7 mouse cellular contexts compared by ENCODE assay signal in the genomic region with DNA sequence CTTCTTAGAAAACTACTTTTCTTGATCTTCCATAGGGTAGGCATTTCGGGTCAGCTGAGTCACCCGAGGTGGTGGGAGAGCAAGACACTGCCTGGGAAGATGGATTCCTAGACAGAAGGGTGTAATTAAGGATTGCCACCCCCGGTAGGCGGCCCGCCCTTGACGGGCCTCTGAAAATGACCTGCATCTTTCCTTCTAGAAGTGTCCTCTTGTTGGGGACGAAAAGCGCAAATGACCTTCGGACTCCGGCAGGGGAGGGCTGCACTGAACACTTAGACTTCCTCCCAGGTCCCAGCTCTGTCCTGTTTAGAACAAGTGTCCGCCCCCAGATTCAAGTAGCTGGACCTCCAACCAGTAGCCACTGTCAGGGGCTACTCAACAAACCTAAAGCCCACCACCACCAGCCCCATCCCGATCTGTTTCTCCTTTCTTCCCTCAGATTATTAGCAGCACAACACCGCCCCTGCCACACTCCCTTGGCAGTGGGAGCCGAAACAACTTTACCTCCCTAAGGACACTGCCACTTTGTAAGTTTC. TPM values are rescaled to one million over a fixed set of nuclear protein-coding genes. Genes with fewer than 3 reads are reported as not detected.
DNase-seq lines count a peak whose midpoint lies in the region; ATAC-seq and TF ChIP-seq lines count a peak whose summit lies in the region.

No protein-coding gene starts in this region.

- under 1% methylated on average over 14 of the region's 14 CpGs for WGBS in hindbrain, embryonic 11.5 days
- WGBS in limb, embryonic 14.5 days, result 4% methylated on average over 14 of the region's 14 CpGs
- 6% methylated on average over 14 of the region's 14 CpGs for WGBS in thymus, adult 2 months

- peak overlapping the region; percentile 92 for H3K4me2 ChIP-seq in hindbrain, embryonic 11.5 days (replicated peaks; ENCODE audit: low read depth, low read length)
- H3K4me2 ChIP-seq in limb, embryonic 14.5 days (replicated peaks; ENCODE audit: low read depth, low read length, severe bottlenecking), result peak overlapping the region; percentile 89

- peaks cover 3% of the 10 kb centered on the region for H3K4me1 ChIP-seq in hindbrain, embryonic 11.5 days (replicated peaks; ENCODE audit: control insufficient read depth, insufficient read depth, low read length)
- H3K4me1 ChIP-seq in limb, embryonic 14.5 days (ENCODE audit: control insufficient read depth, insufficient read depth, low read length), result peaks cover 10% of the 10 kb centered on the region
- no peaks in the 10 kb centered on the region for H3K4me1 ChIP-seq in thymus, adult 2 months (replicated peaks; ENCODE audit: control insufficient read depth, insufficient read depth, low read length)

- peaks cover 13% of the 10 kb centered on the region for H3K27me3 ChIP-seq in hindbrain, embryonic 11.5 days (ENCODE audit: control insufficient read depth, insufficient read depth, low read length)
- peaks cover 24% of the 10 kb centered on the region for H3K27me3 ChIP-seq in limb, embryonic 14.5 days (ENCODE audit: control insufficient read depth, insufficient read depth, low read length)
- peaks cover 4% of the 10 kb centered on the region; the same call in 1 of the 2 replicates for H3K27me3 ChIP-seq in thymus, adult 2 months (ENCODE audit: control insufficient read depth, insufficient read depth, low read length)

- peak; percentile 8 for ATAC-seq in hindbrain, embryonic 11.5 days (ENCODE audit: low FRiP score)
- no peak for ATAC-seq in limb, embryonic 14.5 days (ENCODE audit: low FRiP score, low read depth)

- H3K27ac ChIP-seq in hindbrain, embryonic 11.5 days (ENCODE audit: low read depth, low read length), result no peak overlapping the region
- no peak overlapping the region for H3K27ac ChIP-seq in limb, embryonic 14.5 days (replicated peaks; ENCODE audit: low read depth, low read length)
- no peak overlapping the region for H3K27ac ChIP-seq in thymus, adult 2 months (ENCODE audit: control insufficient read depth, insufficient read depth, low read length)

- H3K9ac ChIP-seq in hindbrain, embryonic 11.5 days (ENCODE audit: low read depth, low read length), result peak overlapping the region; percentile 85; the same call in 1 of the 2 replicates
- H3K9ac ChIP-seq in limb, embryonic 14.5 days (ENCODE audit: low read depth, low read length, severe bottlenecking), result peak overlapping the region; percentile 84; the same call in 1 of the 2 replicates

- no peaks in the 10 kb centered on the region for H3K36me3 ChIP-seq in hindbrain, embryonic 11.5 days (ENCODE audit: control insufficient read depth, insufficient read depth, low read length)
- H3K36me3 ChIP-seq in limb, embryonic 14.5 days (ENCODE audit: control insufficient read depth, insufficient read depth, low read length), result no peaks in the 10 kb centered on the region
- no peaks in the 10 kb centered on the region for H3K36me3 ChIP-seq in thymus, adult 2 months (ENCODE audit: control insufficient read depth, insufficient read depth, low read length)

- no peaks in the 10 kb centered on the region for H3K9me3 ChIP-seq in hindbrain, embryonic 11.5 days (ENCODE audit: control insufficient read depth, low read length)
- H3K9me3 ChIP-seq in limb, embryonic 14.5 days (ENCODE audit: control insufficient read depth, low read length), result no peaks in the 10 kb centered on the region

- peak overlapping the region; percentile 78 for H3K4me3 ChIP-seq in hindbrain, embryonic 11.5 days (ENCODE audit: low read depth, low read length)
- H3K4me3 ChIP-seq in limb, embryonic 14.5 days (replicated peaks; ENCODE audit: low read length), result peak overlapping the region; percentile 88
- no peak overlapping the region for H3K4me3 ChIP-seq in thymus, adult 2 months (ENCODE audit: control insufficient read depth, insufficient read depth, low read length)

- peak; percentile 23 for DNase-seq in ES-CJ7 (ENCODE audit: low read depth, low spot score)
- DNase-seq in brain, embryonic 14.5 days (ENCODE audit: low read depth), result peak; percentile 45
- peak; percentile 40 for DNase-seq in hindbrain, embryonic 11.5 days (ENCODE audit: low spot score)
- no peak for DNase-seq in limb, embryonic 14.5 days (ENCODE audit: low spot score)
- DNase-seq in yolk sac, embryonic 10.5 days (ENCODE audit: low spot score), result peak; percentile 18
- DNase-seq in thymus, adult 2 months, result no peak
- DNase-seq in frontal cortex, postnatal 36 days (ENCODE audit: low spot score in 2 of 2), result no peak

- TF ChIP-seq POLR2A in brain, embryonic 14.5 days (IDR thresholded peaks at IDR 0.05; ENCODE audit: borderline replicate concordance, extremely low read depth, insufficient read depth, insufficient read length, poor library complexity, severe bottlenecking), result no peak
- no peak for TF ChIP-seq POLR2A in limb, embryonic 14.5 days (IDR thresholded peaks at IDR 0.05; ENCODE audit: borderline replicate concordance, extremely low read depth, insufficient read depth, insufficient read length)
- TF ChIP-seq POLR2A in thymus, adult 2 months (IDR thresholded peaks at IDR 0.05; ENCODE audit: control insufficient read depth, extremely low read depth, insufficient read depth, low read length, poor library complexity), result no peak

- no peak for TF ChIP-seq CTCF in brain, embryonic 14.5 days (IDR thresholded peaks at IDR 0.05; ENCODE audit: borderline replicate concordance, extremely low read depth, insufficient read depth, insufficient read length)
- no peak for TF ChIP-seq CTCF in thymus, adult 2 months (IDR thresholded peaks at IDR 0.05; ENCODE audit: borderline replicate concordance, control insufficient read depth, extremely low read depth, insufficient read depth, low read length, poor library complexity)

RNA-seq across cellular contexts. Expression of a gene that starts 0.7 kb away (rescaled TPM):
- polyA plus RNA-seq in brain, embryonic 14.5 days (2012; rRNA removed), result 21.7 and 50.8 TPM in 2 replicates
- polyA plus RNA-seq in hindbrain, embryonic 11.5 days (2014; fragmentation: Nextera tagmentation; extraction: Ambion mirVana), result 30.4 and 49.8 TPM in 2 replicates
- polyA plus RNA-seq in limb, embryonic 14.5 days (2012; rRNA removed), result 38.0 and 47.6 TPM in 2 replicates
- 48.1 and 51.5 TPM in 2 replicates for polyA plus RNA-seq in limb, embryonic 14.5 days (2014; fragmentation: Nextera tagmentation; extraction: Ambion mirVana)
- polyA plus RNA-seq in thymus, adult 2 months (2012; rRNA removed), result 2.3 TPM in 2 replicates

Comparison
In these comparisons a context has a peak if more than half of its experiments do, and no peak if none do; other contexts are left out.
1. DNase-seq: peak in ES-CJ7 (single experiment), brain, embryonic 14.5 days (single experiment), hindbrain, embryonic 11.5 days (single experiment) and yolk sac, embryonic 10.5 days (single experiment); none in limb, embryonic 14.5 days (single experiment), thymus, adult 2 months (single experiment) and frontal cortex, postnatal 36 days (0 of 2).